Mouse (Mus musculus) spleen, adult 2 months (tissue): ENCODE measurements around the gene Pcp4l1.

Experiments
- CTCF ChIP-seq: fragments of 200-500 bp; IDR thresholded peaks from 2 replicates; pipeline ENCODE4 v1.5.1; 2011; ENCODE audit warnings: mild to moderate bottlenecking, inconsistent platforms; ENCODE audit not compliant: insufficient read depth, insufficient read length, insufficient replicate concordance; ENCODE audit errors: extremely low read depth
- POLR2A ChIP-seq: fragments of 200-500 bp; IDR thresholded peaks from 2 replicates; pipeline ENCODE4 v1.6.1; 2011; ENCODE audit warnings: low read depth, low read length, inconsistent platforms

DNA sequence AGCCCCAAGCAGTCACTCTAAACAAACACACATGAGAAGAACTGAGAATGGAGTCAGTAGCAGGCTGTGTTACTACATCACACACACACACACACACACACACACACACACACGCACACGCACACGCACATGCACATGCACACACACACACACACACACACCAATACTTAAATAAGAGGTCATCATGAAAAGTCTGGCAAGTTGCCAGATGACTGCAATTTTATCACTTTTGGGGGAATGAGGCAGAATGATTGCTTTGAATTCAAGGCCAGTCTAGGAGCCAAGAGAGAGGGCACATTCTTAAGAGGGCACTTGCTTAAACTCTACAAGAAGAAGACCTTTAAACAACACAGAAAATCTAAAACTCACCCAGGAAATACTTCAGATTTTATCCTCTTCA, 33.5 kb downstream of the Pcp4l1 start:
- TF ChIP-seq CTCF (no peak), POLR2A (no peak)
